Mouse (Mus musculus): ENCODE results near the gene Tlr13.

Gene Tlr13

GRCm38 (mm10) chrX:106142936-106143335 is at the start of gene Tlr13:
Gene Tlr13 (plus strand): TSS chrX:106143204.
- in situ Hi-C loops (cut with MboI, MseI), result no loop called here

GRCm38 (mm10) chrX:106105464-106105863 is 37.5 kb upstream of the Tlr13 start:
- in situ Hi-C loops (cut with MboI, MseI), result no loop called here

GRCm38 (mm10) chrX:106113881-106114280 is 29.1 kb upstream of the Tlr13 start:
- in situ Hi-C loops (cut with MboI, MseI), result no loop called here

GRCm38 (mm10) chrX:106114674-106115073 is 28.3 kb upstream of the Tlr13 start:
- in situ Hi-C loops (cut with MboI, MseI), result no loop called here

- in situ Hi-C loops (cut with MboI, MseI), result no loop called here
These were observed 20.2 kb upstream of the Tlr13 start for GRCm38 (mm10) chrX:106122823-106123222.

GRCm38 (mm10) chrX:106128283-106128682 is 14.7 kb upstream of the Tlr13 start:
- in situ Hi-C loops (cut with MboI, MseI), result no loop called here

DNA sequence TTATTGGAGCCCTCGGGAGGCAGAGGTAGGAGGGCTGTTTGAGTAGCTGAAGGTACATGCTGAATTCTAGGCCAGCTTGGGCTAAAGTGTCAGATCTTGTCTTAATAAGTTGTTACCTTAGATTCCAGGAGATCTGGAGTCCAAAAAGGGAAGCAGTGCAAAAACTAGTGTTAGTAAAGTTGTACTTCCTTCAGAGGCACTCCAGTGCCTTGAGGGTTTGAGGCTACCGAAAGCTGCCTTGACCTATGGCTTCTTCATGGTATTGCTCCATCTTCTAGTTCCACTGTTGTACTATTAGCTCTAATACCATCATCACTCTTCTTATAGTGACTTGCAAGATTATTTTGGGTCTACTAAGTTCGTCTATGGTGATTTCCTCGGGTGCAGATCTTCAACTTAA is 13.1 kb upstream of the Tlr13 start:
- in situ Hi-C loops (cut with MboI, MseI), result no loop called here

DNA sequence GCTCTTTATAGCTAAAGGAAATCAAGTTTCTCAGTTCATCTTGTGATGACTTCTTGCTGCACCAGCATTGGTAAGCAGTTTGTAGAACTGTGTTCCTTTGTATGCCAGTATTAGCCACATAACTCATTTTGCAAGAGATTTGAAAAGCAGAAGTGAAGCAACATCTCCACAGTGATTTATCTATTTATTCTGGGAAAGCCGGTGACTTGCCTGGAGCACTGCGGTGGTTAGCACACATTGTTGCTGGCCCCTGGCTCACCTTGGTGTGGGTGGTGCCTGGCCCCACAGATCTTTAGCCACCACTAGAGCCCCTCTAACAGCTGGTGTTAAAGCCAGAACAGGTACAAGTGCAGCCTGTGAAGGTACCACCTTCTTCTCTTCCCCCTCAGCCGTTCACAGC is 8.1 kb upstream of the Tlr13 start:
- in situ Hi-C loops (cut with MboI, MseI), result no loop called here

DNA sequence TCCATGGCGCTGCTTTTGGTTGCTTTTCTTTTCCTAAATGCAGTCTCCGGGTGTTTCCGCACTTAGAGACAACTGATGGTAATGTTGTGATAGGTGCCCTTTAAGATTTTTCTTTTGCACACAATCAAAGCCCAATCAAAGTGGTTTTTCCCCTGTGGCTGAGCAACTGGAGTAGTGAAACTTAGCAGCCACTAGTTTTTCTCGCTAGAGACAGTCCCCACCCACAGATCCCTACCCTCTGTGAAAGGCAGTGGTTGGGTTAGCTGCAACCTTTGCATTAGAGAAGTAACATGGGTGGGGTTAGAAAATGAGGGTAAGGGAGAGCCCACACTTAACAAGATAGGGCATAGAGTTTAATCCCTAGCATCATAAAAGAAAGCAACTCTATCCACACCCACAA is 7.5 kb upstream of the Tlr13 start:
- in situ Hi-C loops (cut with MboI, MseI), result no loop called here

DNA sequence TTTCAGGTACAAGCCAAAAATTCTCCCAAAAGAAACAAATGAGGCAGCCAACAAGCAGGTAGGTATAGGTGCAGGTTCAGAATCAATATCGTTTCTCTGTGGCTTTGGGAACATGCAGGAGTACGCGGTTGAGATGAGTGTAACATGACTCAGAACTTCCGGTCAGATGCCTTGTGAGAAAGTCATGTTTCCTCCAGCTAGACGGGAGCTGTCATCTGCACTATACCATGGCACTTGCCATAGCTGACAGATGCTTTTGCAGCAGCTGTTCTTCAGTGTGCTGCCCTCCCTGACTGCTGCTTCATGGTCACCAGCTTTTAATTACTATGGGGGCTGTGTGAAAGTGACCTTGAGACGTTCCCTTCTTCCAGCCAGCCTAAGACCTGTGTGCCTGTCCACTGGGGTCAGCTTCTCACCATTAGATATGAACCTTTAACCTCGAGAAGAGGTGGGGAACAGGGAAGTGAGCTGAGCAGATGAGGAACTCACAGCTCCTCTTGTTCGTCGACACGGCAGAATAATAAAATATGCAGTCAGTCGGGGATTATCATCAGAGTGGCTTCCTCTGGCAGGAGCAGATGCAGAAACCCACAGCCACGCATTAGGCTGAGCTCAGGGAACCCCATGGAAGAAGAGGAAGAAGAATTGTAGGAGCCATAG is 7.0 kb upstream of the Tlr13 start:
- in situ Hi-C loops (cut with MboI, MseI), result no loop called here

- in situ Hi-C loops (cut with MboI, MseI), result no loop called here
These were observed 3.5 kb upstream of the Tlr13 start for GRCm38 (mm10) chrX:106139309-106140070.

DNA sequence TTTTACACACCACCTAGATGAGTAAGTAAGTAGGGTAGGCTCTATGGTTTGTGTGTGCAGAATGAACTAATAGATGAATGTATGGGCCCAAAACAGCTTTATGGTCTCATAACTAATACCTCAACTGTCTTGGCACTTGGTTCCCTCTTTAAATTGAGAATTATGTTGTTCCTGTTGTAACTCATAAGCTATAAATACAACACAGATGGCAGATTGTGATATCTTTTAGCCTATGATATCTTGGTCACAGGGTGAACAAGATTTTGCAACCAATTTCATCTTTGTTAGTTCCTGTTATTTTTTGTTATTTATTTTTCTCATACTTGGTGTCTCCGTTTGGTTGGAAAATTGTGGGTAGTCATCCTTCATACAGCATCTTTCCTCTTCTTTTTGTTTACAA is 5.2 kb downstream of the Tlr13 start:
- in situ Hi-C loops (cut with MboI, MseI), result no loop called here

GRCm38 (mm10) chrX:106149460-106149859 is 6.5 kb downstream of the Tlr13 start:
- in situ Hi-C loops (cut with MboI, MseI), result no loop called here

- in situ Hi-C loops (cut with MboI, MseI), result no loop called here
These were observed 11.2 kb downstream of the Tlr13 start for GRCm38 (mm10) chrX:106154180-106154586.

GRCm38 (mm10) chrX:106155892-106156291 is 12.9 kb downstream of the Tlr13 start:
- in situ Hi-C loops (cut with MboI, MseI), result no loop called here

DNA sequence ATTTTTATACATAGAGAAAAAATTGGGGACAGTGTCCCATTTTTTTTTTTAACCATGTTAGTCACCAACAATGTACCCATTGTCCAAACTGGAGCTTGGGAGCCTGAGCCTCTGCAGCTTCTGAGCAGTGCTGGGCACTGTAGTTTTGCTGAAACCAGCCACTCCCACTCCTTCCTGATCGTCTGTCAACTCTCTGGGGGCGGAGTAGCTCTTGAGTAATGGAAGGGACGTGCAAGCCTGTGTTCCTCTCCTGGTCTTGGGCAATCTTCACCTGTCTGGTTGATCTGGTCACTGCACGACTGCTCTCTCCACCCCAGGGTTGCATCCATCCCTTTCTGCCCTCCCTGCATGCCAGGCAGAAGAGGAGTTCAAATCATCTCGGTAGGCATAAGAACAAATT is 21.0 kb downstream of the Tlr13 start:
- in situ Hi-C loops (cut with MboI, MseI), result no loop called here

GRCm38 (mm10) chrX:106164555-106164954 is 21.6 kb downstream of the Tlr13 start:
- in situ Hi-C loops (cut with MboI, MseI), result no loop called here

GRCm38 (mm10) chrX:106165089-106165488 is 22.1 kb downstream of the Tlr13 start:
- in situ Hi-C loops (cut with MboI, MseI), result loop anchor here (5.0 kb wide), 1 partner anchor 133 kb away; no protein-coding TSS in a partner anchor

- in situ Hi-C loops (cut with MboI, MseI), result no loop called here
These were observed 28.3 kb downstream of the Tlr13 start for GRCm38 (mm10) chrX:106171106-106171852.

- in situ Hi-C loops (cut with MboI, MseI), result no loop called here
These were observed 28.8 kb downstream of the Tlr13 start for GRCm38 (mm10) chrX:106171853-106172154.

- in situ Hi-C loops (cut with MboI, MseI), result no loop called here
These were observed 33.3 kb downstream of the Tlr13 start for GRCm38 (mm10) chrX:106176331-106176730.

DNA sequence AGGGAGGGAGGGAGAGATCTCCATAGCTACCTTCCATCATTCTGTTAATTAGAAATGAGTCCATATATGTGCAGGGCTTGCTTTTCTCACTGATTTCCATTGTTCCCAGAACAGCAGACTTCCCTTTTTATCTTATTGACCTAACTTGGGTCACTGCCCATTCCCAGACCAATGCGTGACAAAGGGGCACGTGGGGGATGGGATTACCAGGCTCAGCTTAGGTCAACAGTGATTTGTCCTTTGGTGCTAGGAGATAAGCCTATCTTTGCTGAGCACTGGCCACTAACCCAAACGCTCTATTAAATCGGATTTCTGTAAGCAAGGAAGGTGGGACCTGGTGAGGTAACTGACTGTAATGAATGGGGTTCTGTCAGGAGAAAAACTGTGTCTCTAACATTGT is 41.3 kb downstream of the Tlr13 start:
- in situ Hi-C loops (cut with MboI, MseI), result no loop called here

DNA sequence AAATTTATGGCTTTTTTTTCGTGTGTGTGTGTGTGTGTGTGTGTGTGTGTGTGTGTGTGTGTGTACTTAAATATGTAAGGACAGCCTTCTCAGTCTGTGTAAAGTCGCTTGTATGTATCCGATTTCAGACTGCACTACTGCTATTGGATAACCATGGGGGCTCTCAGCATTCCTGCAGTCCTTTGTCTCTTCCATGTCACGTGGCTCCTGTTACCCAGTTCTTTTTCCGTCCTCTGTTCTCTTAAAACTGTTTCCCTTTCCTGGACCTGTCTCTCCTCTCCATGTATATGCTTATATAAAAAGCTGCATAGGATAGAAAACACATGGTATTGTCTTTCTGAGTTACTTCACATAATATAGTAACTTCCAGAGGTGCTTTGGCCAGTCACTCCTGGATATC is 42.7 kb downstream of the Tlr13 start:
- in situ Hi-C loops (cut with MboI, MseI), result no loop called here
